Mouse (Mus musculus): ENCODE results near the gene Fgd6. TPM values are rescaled to one million over a fixed set of nuclear protein-coding genes. Genes with fewer than 3 reads are reported as not detected.

Gene Fgd6
- polyA plus RNA-seq, 1 experiment, result not detected

DNA sequence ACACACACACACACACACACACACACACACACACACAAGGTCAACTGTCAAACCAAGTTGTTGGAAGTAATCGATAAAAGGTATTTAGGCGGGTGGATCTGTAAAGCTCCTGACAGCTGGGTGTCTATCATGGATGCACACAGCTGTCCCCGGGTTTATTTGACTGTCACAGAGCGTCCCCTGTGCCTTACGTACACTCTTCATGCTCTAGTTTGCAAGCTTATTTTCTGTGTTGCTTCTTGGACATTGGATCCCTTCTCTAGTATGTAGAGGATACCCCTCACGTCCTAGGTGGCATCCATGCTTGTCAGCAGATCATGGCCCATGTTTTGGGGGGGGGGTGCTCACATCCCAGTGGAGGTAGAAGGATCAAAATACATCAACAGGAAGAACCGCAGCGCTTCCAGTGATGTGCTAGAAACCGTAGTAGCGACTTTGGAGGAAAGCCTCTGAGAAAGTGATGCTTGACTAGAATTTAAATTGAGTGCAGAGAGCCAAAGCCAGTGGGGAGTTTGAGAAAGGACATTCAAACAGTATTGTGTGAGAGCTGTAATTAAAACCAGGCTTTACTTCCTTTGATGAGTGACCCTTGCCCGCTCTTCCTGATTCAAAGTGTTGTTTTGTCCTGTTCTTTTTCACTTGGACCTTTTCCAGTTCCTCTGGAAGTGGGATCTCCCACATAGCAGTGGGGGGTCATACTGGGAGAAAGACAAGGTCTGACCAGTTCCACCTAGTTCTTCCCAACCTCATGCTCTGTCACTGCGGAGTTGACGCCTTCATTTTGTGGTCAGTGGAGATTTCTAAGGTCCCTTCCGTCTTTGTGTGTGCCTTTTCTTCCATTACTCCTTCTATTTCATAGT lies 41.4 kb downstream of the Fgd6 start:
- H3K27ac ChIP-seq (ENCODE audit: insufficient read depth, low read depth, low read length), result peak overlapping the region; percentile 73
- 69% methylated on average over 14 of the region's 14 CpGs for WGBS
- H3K4me1 ChIP-seq (ENCODE audit: control insufficient read depth, insufficient read depth, low read length), result peaks cover 3% of the 10 kb centered on the region; the same call in 1 of the 2 replicates
- TF ChIP-seq POLR2A (IDR thresholded peaks at IDR 0.05; ENCODE audit: insufficient read depth, low read depth, low read length), result no peak
- TF ChIP-seq CTCF (IDR thresholded peaks at IDR 0.05; ENCODE audit: insufficient read depth, low read depth, low read length), result no peak
- no peak overlapping the region for H3K4me3 ChIP-seq (ENCODE audit: insufficient read depth, low read depth, low read length)

DNA sequence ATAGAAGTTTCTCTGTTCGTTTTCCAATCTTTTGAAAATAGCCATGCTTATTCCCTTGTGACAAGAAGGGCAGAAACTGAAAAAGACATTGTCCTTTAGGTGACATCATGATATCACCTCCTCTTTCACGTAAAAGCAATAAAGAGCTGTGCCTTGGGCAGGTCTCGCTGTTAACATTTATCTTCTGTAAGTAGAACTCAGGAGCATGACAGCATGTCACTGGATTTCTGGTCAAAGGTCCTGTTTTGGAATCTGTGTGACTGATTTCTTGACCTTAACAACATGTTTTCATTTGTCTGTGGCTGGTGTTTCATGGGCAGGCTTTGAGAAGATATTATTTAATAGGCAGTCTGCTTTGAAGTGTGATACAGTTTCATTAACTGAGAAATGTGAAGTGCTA lies 44.9 kb downstream of the Fgd6 start:
- TF ChIP-seq CTCF (IDR thresholded peaks at IDR 0.05; ENCODE audit: insufficient read depth, low read depth, low read length) (no peak), POLR2A (IDR thresholded peaks at IDR 0.05; ENCODE audit: insufficient read depth, low read depth, low read length) (no peak)
- no peaks in the 10 kb centered on the region for H3K4me1 ChIP-seq (ENCODE audit: control insufficient read depth, insufficient read depth, low read length)
- no peak overlapping the region for H3K27ac ChIP-seq (ENCODE audit: insufficient read depth, low read depth, low read length)
- WGBS, result 90% methylated on average over 3 of the region's 3 CpGs
- H3K4me3 ChIP-seq (ENCODE audit: insufficient read depth, low read depth, low read length), result no peak overlapping the region

DNA sequence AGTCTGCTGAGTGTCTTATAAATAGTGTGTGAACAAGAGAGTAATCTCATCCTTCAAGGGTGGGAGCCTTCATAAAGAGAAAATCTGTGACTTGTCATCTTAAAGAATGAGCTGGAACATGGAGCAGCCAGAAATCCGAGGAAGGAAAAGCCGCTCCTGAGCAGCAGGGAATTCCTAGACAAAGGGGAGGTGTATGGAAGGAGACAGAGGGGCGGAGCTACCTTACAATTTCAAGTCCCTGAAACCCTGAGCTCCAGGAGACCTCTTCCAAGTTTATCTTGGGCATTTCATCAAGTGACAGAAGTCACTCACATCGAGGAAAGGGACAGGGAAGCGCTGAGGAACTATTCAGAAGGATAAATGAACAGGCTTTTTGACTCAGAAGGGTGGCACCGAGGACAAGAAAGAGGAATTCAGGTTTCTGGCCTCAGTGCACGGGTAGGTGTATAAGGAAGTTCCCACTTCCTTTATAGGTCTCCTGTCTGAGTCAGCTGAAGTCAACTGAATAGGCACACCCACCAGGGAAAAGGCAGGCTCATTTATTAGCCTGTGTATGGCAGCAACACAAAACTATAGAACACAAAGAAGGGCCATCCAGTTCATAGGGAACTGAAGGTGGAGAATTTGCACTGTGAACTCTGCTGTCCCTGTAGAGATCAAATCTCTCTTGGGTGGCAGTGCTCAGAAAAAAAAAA lies 46.4 kb downstream of the Fgd6 start:
- TF ChIP-seq POLR2A (IDR thresholded peaks at IDR 0.05; ENCODE audit: insufficient read depth, low read depth, low read length) (no peak), CTCF (IDR thresholded peaks at IDR 0.05; ENCODE audit: insufficient read depth, low read depth, low read length) (no peak)
- H3K4me1 ChIP-seq (ENCODE audit: control insufficient read depth, insufficient read depth, low read length), result no peaks in the 10 kb centered on the region
- no peak overlapping the region for H3K4me3 ChIP-seq (ENCODE audit: insufficient read depth, low read depth, low read length)
- no peak overlapping the region for H3K27ac ChIP-seq (ENCODE audit: insufficient read depth, low read depth, low read length)
- 54% methylated on average over 7 of the region's 7 CpGs for WGBS

DNA sequence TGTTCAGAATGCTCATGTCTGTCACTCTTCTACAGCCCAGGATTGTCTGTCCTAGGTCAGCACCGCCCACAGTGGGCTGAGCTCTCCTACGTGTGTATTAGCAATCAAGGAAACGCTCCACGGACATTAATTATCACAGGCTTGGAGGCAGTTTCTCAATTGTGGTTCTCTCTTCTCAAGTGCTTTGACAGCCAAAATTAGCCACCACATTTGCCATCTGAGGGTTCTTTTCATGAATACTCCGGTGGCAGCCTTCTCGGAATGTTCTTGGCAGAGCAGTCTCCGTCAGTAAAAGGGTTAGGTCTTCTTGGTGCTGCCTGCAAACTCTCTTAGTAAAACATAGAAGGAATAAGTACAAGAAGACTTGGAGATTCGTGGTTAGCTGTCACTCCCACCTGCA lies 50.5 kb downstream of the Fgd6 start:
- no peak overlapping the region for H3K4me3 ChIP-seq (ENCODE audit: insufficient read depth, low read depth, low read length)
- no peak for TF ChIP-seq POLR2A (IDR thresholded peaks at IDR 0.05; ENCODE audit: insufficient read depth, low read depth, low read length)
- TF ChIP-seq CTCF (IDR thresholded peaks at IDR 0.05; ENCODE audit: insufficient read depth, low read depth, low read length), result no peak
- no peaks in the 10 kb centered on the region for H3K4me1 ChIP-seq (ENCODE audit: control insufficient read depth, insufficient read depth, low read length)
- peak overlapping the region; percentile 12; the same call in 1 of the 2 replicates for H3K27ac ChIP-seq (ENCODE audit: insufficient read depth, low read depth, low read length)
- WGBS, result 22% methylated on average over 8 of the region's 8 CpGs

DNA sequence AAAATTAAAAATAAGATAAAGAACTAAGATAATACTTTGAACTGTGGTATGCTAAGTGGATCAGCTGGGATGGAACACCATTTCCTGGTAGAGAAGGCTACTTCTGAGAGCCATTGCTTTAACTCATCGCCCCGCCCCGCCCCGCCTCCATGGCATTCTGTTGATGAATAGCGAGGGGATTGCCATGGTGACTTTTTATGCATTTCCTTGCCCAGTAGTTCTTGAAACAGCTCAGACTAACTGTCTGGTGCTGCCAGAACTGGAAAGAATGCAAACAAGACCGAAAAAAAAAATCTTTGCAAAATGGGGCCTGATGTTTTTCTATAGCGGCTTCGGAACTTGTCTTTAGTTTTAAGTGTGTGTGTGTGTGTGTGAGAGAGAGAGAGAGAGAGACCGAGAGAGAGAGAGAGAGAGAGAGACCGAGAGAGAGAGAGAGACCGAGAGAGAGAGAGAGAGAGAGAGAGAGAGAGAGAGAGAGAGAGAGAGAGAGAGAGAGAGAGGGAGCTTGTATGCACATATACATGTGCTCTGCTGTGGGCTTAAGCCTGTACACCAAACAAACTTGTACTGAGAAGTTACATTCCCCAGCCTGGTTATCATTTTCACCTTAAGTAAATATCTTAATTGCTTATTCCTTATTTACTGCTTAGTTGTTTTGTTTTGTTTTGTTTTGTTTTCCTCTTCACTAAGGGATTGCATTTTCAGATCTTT lies 51.7 kb downstream of the Fgd6 start:
- no peak overlapping the region for H3K4me3 ChIP-seq (ENCODE audit: insufficient read depth, low read depth, low read length)
- H3K4me1 ChIP-seq (ENCODE audit: control insufficient read depth, insufficient read depth, low read length), result no peaks in the 10 kb centered on the region
- WGBS, result 30% methylated on average over 10 of the region's 11 CpGs
- TF ChIP-seq CTCF (IDR thresholded peaks at IDR 0.05; ENCODE audit: insufficient read depth, low read depth, low read length) (no peak), POLR2A (IDR thresholded peaks at IDR 0.05; ENCODE audit: insufficient read depth, low read depth, low read length) (no peak)
- H3K27ac ChIP-seq (ENCODE audit: insufficient read depth, low read depth, low read length), result no peak overlapping the region

DNA sequence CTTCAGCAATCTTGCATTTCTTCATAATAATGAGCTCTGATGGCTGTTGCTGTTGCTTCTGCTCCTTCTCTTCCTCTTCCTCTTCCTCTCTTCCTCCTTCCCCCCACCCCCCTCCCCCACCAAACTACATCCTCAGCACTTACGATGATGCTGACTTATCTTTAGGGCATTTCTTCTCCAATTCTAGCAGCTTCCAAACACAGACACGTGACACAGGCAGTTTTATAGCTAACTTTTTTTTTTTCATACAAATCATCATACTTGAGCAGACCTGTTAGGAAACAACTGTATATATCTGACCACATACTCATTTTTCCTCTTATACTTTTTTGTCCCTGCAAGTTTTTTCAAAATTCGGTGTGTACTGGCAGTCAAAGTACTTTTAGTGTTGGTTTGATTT lies 54.2 kb downstream of the Fgd6 start:
- no peak overlapping the region for H3K4me3 ChIP-seq (ENCODE audit: insufficient read depth, low read depth, low read length)
- H3K4me1 ChIP-seq (ENCODE audit: control insufficient read depth, insufficient read depth, low read length), result no peaks in the 10 kb centered on the region
- 95% methylated on average over 3 of the region's 3 CpGs for WGBS
- no peak overlapping the region for H3K27ac ChIP-seq (ENCODE audit: insufficient read depth, low read depth, low read length)
- no peak for TF ChIP-seq POLR2A (IDR thresholded peaks at IDR 0.05; ENCODE audit: insufficient read depth, low read depth, low read length)
- TF ChIP-seq CTCF (IDR thresholded peaks at IDR 0.05; ENCODE audit: insufficient read depth, low read depth, low read length), result no peak

DNA sequence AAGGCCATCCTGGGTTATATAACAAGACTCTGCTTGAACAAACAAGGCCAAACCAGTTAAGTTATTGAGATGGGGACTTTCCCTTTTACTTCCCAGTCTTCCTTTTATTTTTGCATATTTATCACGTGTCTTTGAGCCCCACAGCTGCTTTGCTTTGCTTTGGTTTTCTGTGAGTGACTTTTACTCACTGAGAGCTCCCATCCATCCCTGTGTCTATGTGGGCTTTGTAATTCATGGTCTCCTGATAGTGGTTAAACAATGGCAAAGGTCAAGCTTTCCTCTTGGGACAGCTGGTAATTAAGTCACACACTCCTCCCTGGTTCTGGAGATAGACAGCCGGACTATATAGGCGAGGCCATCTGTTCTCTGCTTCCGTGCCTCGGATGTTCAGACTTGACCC lies 57.7 kb downstream of the Fgd6 start:
- Histone ChIP-seq H3K27ac (ENCODE audit: insufficient read depth, low read depth, low read length) (no peak overlapping the region), H3K4me1 (ENCODE audit: control insufficient read depth, insufficient read depth, low read length) (no peaks in the 10 kb centered on the region), H3K4me3 (ENCODE audit: insufficient read depth, low read depth, low read length) (no peak overlapping the region)
- WGBS, result 77% methylated on average over 5 of the region's 5 CpGs
- TF ChIP-seq CTCF (IDR thresholded peaks at IDR 0.05; ENCODE audit: insufficient read depth, low read depth, low read length) (no peak), POLR2A (IDR thresholded peaks at IDR 0.05; ENCODE audit: insufficient read depth, low read depth, low read length) (no peak)

DNA sequence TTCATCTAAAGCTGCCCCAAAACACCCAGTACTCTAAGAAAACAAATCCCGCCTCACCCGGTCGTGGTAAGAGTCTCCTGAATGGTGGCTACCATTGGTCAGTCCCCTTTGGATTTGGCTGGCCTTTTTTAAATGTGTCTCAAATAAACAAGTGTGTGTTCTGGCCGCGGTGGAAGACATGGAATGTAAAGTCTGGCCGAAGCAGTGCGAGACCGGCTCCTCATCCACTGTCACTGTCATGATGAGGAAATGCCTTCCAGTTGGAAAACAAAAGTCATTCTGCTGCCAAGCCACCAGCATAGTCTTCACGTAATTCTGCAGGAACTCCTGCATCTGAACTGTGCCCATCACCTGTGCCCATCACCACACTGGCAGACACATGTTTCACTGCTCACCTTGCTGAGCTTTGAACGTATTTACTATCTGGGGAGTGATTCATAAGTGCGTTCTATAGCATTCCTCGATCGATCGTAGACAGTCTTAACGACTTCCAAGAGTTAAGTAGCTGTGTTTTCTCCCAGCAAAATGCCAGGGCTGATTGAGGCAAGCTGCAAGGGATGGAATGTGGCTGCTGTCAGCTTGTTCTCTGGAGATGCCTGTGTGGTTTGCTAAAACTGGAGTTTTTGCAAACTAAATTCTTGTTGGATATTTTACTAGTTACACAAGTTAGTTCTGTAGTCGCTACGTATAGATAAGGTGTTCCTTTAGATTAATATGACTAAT lies 60.1 kb downstream of the Fgd6 start:
- H3K4me3 ChIP-seq (ENCODE audit: insufficient read depth, low read depth, low read length), result no peak overlapping the region
- no peak overlapping the region for H3K27ac ChIP-seq (ENCODE audit: insufficient read depth, low read depth, low read length)
- H3K4me1 ChIP-seq (ENCODE audit: control insufficient read depth, insufficient read depth, low read length), result no peaks in the 10 kb centered on the region
- WGBS, result 88% methylated on average over 17 of the region's 17 CpGs
- TF ChIP-seq POLR2A (IDR thresholded peaks at IDR 0.05; ENCODE audit: insufficient read depth, low read depth, low read length), result no peak
- TF ChIP-seq CTCF (IDR thresholded peaks at IDR 0.05; ENCODE audit: insufficient read depth, low read depth, low read length), result no peak
